Mouse (Mus musculus): ENCODE results near the gene Grik4.

Gene Grik4

DNA sequence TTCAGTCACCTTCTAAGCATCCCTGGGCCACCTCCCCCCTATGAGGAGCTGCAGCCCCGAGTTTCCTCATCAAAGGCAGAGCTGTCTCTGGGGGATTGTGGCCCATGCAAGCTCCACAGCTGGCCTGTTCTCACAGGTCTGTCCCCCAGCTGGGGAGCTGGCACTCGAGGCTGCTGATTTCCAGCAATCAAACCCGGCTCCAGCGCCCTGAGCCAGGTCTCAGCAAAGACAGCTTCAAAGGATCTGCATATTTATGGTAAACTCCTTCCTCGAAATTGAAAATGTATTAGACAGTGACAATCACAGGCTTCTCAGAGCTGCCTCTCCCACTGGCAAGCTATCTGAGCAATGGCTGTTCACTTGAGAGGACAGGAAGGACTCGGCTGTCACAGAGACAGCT is 330.5 kb downstream of the Grik4 start:
- in situ Hi-C loops (cut with MboI; ENCODE audit: low sequenced_read_pairs), result no loop called here

DNA sequence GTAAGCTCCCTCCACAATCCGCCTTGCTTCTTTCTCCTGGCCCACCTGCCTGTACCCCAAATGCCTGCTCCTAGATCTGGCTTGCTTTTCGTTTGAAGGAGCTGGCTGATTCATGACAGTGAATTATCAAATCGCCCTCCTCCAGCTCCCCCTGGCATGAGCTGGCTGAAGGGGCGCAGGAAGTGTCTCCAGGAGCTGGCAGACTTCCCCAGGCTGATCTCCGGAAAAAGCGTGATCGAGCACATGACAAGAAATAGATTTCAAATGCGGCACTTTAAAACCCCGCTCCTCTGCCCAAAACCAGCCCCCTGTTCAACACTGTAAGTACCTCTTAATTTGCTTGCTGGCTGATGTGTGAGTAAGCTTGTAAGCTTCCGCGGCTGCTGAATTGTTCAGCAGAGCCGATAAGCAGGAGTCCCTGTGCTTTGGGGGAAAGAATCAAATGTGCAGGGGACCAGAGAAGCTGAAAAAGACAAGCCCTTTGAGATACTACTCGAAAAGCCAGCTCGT is 331.8 kb downstream of the Grik4 start:
- in situ Hi-C loops (cut with MboI; ENCODE audit: low sequenced_read_pairs), result no loop called here

DNA sequence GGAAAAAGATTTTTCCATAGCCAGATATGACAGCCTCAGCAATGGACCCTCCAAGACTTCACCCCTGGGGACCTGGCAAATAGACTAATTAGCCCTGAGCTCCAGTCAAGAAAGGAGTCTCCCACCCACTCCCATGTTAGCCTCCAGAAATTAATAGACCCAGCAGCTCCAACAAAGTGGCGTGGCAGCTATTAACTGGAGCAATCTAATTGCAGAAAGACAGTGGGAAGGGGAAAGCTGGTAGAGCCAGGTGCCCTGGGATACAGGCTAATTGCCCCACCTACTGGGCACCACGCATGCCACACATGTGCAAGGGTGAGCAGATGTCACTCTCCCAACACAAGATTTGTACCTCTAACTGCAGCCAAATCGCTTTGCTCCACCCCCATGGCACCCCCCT is 342.8 kb downstream of the Grik4 start:
- in situ Hi-C loops (cut with MboI; ENCODE audit: low sequenced_read_pairs), result no loop called here

DNA sequence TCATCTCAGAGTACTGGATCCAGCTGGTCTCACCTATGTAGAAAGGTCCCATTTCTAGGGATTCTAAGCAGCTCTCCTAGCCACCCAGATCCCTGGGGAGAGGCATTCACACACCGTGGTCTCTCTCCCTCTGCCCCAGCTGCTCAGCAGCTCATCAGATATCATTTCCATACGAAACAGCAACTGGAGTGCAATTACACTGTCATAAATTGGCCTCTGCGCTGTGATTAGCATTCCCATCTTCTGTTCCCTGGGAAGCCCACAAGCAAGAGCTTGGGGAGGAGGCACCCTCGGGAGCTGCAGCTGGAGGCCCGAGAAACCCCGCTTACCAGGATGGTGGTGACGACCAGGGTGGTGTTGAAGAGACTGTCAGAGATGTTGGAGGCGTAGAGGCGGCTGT is 346.8 kb downstream of the Grik4 start:
- in situ Hi-C loops (cut with MboI; ENCODE audit: low sequenced_read_pairs), result no loop called here

DNA sequence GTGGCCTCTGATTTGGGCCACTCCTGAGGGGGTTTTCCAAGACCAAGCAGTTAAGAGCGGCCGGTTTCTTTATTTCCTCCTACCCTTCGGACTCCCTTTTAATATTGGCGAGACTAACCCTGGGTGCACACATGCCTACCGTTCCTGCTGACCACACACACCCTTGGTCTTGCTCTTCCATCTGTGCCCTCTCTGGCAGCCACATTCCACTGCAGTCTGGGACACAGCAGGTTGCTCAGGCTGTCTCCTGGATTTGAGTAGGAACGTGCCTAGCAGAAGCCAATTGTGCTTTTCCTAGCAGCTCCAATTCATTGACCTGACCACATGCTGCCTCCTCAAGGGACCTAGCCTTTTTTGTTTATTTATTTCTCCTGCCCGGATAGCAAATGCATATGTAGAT is 365.8 kb downstream of the Grik4 start:
- in situ Hi-C loops (cut with MboI; ENCODE audit: low sequenced_read_pairs), result no loop called here

DNA sequence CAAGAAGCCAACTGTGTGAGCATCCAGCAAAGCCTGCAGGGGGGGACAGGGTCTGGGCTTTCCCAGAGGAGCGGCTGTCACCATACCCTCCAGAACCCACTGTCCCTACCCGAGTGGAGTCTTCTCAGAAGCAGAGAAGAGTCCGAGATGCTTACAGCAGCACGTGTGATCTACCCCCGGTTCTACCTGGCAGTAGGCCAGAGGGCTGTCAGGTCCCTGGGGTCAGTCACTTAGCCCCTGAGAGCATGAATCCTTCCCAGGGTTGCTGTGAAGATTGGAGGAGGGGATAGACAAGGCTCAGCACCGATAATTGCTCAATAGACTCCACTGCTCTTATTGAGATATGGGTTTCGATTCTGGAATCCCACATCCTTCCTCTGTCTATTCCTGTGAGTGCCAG is 366.2 kb downstream of the Grik4 start:
- in situ Hi-C loops (cut with MboI; ENCODE audit: low sequenced_read_pairs), result no loop called here

DNA sequence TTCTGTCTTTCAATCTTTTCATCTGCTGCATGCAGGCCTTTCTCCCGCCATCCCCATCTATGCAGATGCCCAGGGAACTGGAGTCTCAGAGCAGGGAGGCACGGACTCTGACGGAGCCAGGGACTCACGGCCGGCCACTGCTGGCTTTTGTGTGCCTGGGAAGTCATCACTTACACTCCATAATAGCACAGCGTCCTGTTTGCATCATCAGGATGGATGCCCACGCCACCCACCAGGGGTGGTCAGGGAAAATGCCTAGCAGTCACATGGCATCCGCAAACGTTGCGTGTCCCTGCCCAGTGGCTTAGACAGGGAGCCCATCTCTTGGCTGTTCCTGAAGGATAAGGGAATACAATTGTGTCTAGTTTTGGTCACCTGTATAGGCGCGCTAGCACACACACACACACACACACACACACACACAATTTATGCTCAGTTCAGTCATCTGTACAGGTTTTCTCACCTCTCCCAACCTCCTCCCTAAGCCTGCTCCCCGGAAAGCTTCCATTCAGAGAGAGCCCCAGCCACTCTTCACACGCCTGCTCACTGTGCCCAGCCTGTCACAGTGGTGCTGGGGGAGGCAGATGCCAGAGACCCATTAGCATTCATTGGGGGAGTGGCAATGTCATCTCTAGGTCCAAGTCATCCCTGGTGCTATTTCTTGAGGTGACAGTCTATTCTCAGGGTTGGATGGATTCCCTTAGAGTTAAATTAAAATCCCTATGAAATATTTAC is 370.5 kb downstream of the Grik4 start:
- in situ Hi-C loops (cut with MboI; ENCODE audit: low sequenced_read_pairs), result no loop called here

DNA sequence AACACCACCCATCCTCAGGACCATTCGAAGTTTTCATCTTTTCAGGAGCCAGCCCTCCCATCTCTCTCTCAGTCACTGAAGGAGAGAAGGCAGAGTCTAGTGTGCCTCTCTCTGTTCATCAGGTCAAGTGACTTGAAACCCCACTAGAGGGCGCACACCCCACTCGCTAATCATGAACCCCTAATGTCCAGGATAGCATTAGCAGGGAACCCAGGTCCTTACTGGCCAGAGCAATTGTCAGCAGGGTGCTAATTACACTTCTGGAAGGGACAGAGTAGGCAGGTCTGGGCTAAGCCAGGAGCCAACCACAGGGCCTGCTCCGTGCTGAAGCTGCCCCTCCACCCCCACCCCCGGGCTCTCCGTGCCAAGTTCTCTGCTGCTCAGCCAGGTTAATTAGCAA is 371.1 kb downstream of the Grik4 start:
- in situ Hi-C loops (cut with MboI; ENCODE audit: low sequenced_read_pairs), result no loop called here

DNA sequence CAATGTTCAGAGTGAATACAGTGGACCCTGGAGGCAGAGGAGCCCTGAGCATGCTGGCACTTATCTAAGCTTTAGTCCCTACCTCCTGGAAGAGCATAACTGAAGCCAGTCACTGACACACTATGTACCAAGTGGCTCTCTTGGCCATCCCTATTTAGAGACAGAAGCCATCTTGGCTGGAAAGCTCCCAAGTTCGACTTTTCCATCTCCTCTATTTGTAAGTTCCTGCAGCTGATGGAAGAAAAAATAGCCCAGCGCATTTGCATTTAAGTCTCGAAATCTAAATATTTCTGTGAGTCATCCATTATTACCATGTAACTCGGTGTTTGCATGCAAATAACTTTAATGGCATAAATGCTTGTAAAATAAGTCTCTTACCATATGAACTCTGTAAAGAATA is 378.4 kb downstream of the Grik4 start:
- in situ Hi-C loops (cut with MboI; ENCODE audit: low sequenced_read_pairs), result no loop called here

DNA sequence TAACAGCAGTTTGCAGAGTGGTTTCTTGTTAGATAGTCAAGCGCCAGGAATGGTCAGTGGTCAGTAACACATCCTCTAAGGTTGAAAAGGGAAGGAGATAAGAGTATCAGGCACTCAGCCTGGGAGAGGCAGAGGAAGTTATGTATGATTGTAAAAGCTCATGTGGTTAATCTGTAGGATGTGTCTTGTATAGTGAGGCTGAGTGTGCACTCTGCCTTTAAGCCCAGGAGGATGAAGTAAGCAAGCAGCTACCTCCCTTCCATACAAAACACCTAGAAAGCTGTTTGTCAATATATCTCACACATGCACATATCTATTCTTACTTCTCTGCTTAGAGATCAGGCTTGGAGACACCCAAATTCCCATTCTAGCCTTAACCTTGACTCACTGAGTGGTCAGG is 389.1 kb downstream of the Grik4 start:
- in situ Hi-C loops (cut with MboI; ENCODE audit: low sequenced_read_pairs), result no loop called here

DNA sequence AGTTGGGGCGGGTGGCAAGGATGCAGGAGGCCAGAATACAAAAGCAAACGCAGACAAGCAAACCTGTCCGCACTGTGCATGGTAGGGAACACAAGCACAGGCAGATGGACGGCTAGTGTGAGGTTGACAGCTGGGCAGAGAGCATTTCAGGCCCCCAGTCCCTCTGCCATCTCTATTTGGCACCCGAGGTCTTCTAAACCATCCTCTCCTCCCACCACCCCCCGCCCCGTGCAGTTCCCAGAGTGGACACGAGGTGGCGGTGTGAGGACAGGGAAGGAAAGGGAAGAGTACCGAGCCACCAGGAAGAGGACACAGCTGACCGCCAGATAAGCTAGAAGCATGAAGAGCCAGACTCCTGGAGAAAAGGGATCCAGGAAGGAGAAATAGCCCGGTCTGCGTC is 394.2 kb downstream of the Grik4 start:
- in situ Hi-C loops (cut with MboI; ENCODE audit: low sequenced_read_pairs), result no loop called here

DNA sequence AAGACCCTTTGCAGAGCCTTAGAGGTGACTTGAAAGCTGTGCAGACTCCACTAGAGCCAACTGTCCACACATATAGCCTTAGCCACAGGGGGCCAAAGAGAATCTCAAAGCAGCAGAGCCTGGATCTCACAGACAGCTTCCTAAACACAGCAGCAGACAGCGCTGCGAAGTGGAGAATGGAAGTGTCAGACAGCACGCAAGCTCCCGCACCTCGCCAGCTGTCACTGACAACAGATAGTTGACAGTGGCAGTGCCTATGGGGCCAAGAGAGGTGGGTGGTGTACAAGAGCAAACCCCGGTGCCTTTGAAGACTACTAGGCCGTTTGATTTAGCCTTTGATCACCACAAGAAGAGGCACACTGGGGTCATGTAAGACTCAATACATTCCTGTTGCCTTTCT is 395.3 kb downstream of the Grik4 start:
- in situ Hi-C loops (cut with MboI; ENCODE audit: low sequenced_read_pairs), result no loop called here

DNA sequence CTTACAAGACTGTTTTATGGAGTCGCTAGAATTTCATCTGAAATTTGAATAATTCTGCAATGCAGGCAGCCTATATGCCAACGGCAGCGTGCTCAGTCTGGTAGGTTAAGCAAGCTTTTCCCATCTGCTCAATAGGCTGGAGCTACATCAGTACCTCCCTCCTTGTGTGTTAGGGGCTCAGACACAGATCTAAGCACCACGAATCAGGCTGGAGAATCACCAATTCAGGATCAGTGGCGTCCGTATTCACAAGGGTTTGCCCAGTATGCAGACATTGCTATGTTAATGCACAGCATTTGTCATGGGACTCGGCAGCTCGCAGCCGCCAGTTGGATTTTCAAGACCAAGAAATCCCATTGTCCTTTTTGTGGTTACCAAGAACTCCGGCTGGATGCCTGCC is 399.8 kb downstream of the Grik4 start:
- in situ Hi-C loops (cut with MboI; ENCODE audit: low sequenced_read_pairs), result no loop called here

DNA sequence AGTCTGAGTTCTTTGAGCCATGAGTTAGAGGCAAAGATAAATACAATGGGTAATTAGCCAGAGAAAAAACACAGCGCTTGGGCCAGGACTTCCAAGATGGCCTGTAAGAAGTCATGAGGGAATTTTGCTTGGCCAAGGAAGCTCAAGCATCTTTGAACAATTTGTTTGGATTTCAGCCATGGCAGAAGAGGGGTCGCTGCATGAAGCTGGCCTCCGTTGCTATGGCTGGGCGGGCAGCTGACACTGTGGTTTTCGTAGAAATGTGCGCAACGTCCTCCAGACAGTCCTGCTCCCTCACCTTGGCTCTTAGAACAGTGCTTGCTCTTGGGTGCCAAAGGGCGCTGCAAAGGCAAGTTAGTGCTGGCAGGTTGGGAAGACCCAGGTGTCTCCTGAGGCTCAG is 410.8 kb downstream of the Grik4 start:
- in situ Hi-C loops (cut with MboI; ENCODE audit: low sequenced_read_pairs), result no loop called here

DNA sequence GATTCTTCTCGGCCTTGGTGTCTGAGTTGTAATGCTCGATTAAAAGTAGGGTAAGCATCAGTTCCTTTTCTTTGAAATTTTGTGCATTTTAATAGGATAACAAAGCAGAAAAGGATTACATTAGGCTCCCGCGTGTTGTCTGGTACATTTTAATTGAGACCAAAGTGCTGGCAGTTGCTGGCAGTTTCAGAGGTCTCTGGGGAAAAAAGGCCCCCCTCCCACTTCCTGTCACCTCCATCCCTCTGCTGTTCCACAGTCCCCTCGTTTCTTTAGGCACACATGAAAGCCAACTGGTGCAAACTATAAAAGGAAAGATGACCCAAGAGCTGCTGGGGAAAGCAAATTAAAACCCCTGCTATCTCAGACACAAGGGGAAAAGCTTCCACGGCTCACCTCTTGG is 411.3 kb downstream of the Grik4 start:
- in situ Hi-C loops (cut with MboI; ENCODE audit: low sequenced_read_pairs), result no loop called here

DNA sequence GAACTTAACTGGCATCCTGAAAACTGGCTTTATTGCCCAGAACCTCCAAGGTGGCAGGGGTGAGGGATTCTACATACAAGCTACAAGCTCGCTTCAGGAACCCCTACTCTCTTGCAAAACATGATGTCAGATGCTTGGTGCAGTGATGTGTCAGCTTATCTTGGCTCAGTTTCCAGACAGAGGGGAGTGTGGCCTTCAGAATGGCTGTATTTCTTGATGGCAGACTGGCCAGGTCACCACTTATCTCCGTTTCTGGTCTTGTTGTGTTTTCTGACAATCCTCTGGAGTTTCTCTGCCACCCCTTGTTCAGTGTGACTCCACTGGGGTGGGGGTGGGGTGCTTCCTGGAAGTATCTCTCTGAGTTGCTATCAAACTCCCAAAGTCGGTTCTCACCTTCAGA is 412.3 kb downstream of the Grik4 start:
- in situ Hi-C loops (cut with MboI; ENCODE audit: low sequenced_read_pairs), result no loop called here

DNA sequence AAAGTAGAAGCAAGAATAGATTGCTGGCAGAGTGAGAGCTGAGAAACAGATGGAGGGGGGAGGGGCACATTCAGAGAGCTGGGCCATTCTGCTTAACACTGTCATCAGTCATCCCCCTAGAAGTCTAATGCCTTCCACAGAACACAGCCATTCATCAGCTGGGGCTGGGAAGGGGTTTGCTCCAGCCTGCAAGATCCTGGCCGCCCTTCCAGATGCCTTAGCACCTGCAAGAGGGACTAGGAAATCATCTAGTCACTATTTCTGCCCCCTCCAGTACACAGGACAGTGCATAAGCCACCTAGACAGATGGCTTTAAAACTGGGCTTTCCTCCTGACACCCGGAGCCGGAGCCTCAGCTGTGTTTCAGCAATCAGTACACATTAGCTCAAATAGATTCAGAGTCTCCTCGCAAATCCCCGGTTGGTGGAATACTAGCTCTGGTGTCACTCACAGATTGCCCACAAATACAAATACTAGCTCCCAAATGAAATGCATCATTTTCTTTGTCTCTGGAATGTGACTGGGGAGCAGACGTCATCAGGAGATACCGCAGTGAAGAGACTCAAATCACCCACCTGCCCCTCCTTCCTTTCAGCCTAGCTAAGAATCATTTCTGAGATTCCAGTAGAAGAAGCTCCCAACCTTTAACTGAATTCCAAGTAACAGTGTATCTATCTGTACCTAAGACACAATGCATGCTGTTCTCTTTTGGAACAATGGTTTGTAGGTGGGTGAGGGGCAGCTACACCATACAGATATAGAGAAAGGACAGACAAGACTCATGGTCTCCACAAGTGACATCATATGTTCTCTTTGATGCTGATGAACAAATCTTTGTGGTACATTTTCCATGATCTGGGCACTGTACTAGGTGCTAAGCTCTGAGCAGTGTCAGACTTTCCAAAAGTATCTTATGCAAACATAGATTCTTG is 413.8 kb downstream of the Grik4 start:
- in situ Hi-C loops (cut with MboI; ENCODE audit: low sequenced_read_pairs), result no loop called here

DNA sequence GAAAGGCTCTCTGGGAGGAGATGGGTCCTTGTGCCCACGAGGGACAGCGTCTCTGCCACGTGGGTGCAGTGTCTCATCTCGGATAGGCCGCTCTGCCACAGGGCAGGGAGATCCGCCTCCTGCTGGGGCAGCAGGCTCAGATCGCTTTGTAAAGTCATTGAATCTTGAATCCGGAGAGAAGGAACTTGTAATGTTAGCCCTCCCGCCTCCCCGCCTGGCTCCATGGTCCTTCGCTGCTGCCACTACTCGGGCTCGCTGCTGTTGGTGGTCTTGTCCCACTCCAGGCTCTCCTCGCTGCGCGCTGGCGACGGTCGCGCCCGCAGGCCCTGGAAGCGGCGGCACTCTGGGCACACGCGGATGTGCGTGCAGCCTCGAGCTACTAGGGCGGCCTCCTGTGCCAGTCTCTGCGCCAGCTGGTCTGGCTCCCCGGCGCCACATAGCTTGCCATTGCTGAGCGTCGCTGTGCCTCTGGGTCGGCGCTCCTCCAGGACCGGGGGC is 423.7 kb downstream of the Grik4 start:
- in situ Hi-C loops (cut with MboI; ENCODE audit: low sequenced_read_pairs), result no loop called here

DNA sequence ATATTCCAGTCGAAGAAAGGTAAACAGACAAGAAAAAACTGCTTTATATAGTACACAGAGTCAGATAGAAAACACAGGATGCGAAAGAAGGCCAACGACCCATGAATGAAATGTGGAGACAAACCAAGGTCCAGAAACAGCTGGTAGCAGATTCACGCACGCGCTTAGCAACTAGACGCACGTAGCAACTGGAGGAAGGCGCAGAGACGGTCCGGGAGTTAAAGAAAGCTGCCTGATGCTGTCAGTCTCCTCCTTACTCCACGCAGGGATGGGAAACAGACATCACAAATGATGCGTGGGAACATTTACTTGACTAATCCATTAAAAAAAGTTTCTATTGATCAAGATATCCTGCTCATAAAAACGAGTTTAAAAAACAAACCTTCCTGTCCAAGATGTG is 426.1 kb downstream of the Grik4 start:
- in situ Hi-C loops (cut with MboI; ENCODE audit: low sequenced_read_pairs), result no loop called here

DNA sequence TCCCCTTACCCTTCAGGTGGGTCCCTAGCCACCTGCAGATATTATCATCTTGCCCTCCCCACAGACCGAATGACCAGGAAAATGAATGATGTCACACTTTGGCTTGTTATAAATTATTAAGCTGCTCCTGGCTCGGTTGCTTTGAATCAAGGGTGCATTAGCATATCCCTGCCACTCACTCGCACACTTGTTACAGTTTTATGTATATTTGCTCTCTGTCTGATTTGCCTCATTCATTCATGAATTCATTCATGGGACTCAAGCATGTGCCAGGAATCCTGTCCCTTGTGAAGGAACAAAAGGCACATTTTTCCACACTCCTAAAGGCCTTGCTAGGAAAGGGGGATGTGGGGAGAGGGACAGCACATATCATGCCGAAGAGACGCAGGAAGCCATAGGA is 431.1 kb downstream of the Grik4 start:
- in situ Hi-C loops (cut with MboI; ENCODE audit: low sequenced_read_pairs), result no loop called here

DNA sequence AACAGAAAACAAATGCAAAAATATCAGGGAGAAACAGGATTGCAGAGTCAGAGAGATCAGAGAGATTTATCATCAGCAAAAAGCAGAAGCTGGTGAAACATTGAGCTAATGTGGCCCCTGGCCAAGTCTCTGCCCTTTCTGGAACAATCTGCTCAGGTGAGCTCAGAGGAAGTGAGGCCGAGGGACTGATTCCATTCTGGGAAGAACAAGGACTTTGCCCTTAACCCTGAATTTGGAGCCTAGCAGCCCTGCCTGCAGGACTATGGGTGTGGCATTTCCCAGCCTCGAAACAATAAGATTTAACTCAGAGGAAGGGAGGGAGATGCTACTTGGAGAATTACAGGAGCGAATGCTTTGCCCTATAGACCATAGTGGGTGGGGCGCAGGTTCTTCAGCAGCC is 432.0 kb downstream of the Grik4 start:
- in situ Hi-C loops (cut with MboI; ENCODE audit: low sequenced_read_pairs), result no loop called here

DNA sequence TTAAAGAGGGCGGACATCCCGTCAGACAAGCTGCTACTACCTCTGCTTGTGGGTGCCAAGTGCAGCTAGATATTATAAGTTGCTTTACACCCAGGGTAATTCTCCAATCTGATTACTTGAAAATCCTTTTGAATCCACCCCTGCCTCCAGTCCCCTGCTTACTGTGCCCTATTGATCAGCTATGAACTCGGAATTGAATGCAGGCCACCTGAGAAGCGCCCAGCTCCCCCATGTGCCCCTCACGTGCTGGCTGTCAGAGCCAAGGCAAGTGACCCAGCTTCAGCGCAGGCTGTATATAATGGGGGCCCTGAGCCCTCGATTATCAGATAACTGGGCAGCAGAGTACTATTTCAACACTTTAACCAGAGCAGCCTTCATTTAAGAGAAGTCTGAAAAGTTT is 436.1 kb downstream of the Grik4 start:
- in situ Hi-C loops (cut with MboI; ENCODE audit: low sequenced_read_pairs), result no loop called here

All from CH12F3 (cell line).